Mouse (Mus musculus) megakaryocyte, embryonic 14.5 days (primary cell): ENCODE measurements around the gene Rsrp1.

ENCODE experiments used
- FLI1 ChIP-seq: IDR thresholded peaks from 2 replicates; pipeline ENCODE4 v1.6.1; 2012; ENCODE audit warnings: low read length, inconsistent platforms, mixed read lengths
- GATA1 ChIP-seq: IDR thresholded peaks from 3 replicates; pipeline ENCODE4 v1.6.1; 2012; ENCODE audit warnings: mixed read lengths, low read length, inconsistent platforms, borderline replicate concordance

DNA sequence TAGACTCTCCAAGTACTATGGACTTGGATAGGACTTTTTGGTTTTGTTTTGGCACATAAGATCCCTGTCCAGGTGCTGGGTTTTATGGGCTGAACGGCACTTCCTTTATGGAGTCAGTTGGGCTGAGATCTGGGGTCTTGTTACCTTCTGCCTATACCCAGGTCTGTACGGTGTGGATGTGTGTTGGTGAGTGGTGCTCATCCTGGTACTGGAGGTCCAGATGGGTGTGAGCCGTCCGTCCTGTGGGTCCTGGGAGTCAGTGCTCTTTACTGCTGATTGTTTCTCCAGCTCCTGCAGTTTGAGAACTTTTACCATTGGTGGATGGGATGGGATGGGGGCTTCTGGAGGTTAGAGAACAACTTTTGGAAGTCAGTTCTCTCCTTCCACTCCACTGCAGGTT lies 1.7 kb upstream of the Rsrp1 start:
- TF ChIP-seq GATA1 (no peak), FLI1 (no peak)
